Mouse (Mus musculus): Measurements from ENCODE around the gene Gm21698.
"Not testable (repeated sequence)": the region's sequence is repeated elsewhere in the genome, so short reads cannot be mapped to it uniquely, and the experiment has no call there.

DNA sequence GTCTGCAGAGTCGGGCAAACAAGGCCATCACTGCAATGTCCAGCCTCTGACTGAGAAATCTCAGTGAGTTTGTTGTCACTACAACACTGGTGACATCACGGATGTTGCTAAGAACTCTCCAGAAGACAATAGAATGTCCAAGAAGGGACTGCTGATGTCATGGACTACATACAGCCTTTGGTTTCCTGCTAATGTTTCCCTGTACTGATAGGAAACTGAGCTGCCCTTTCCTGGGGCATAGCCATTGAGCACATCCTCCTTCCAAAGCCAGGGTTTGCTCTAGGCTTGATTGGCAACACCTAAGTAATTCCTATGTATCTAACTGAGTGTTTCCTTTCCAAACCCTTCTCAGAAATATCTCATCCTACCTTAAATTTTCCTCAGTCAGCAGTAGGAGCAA is 34.1 kb downstream of the Gm21698 start, which contains the start of gene Gm21671:
- not testable (repeated sequence) for TF ChIP-seq CTCF (IDR thresholded peaks at IDR 0.05; ENCODE audit: extremely low read depth, insufficient read depth, insufficient read length, insufficient replicate concordance); POLR2A (IDR thresholded peaks at IDR 0.05; ENCODE audit: low read depth, low read length)
